Mouse (Mus musculus): ENCODE measurements around the gene Spert. TPM values are rescaled to one million over a fixed set of nuclear protein-coding genes. Genes with fewer than 3 reads are reported as not detected.

Spert gene
- total and polyA plus RNA-seq, 3 experiments: not detected

DNA sequence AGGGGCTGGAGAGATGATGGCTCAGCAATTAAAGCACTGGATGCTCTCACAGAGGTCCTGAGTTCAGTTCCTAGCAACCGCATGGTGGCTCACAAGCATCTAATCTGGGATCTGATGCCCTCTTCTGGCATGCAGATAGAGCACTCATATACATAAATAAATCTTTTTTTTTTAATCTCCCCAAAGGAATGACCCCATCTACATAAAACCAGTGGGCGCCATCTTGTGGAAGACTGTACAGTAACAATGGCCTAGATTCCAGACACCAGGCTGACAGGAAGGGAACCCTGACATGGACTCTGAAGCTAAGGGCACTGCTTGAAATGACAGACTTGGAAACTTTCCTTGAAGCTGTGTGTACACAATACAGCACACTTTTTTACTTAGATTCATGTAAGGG, 47.9 kb upstream of the Spert start:
- no peaks in the 10 kb centered on the region for H3K4me1 ChIP-seq (ENCODE audit: control insufficient read depth in 1 of 2, insufficient read depth in 2 of 2)

DNA sequence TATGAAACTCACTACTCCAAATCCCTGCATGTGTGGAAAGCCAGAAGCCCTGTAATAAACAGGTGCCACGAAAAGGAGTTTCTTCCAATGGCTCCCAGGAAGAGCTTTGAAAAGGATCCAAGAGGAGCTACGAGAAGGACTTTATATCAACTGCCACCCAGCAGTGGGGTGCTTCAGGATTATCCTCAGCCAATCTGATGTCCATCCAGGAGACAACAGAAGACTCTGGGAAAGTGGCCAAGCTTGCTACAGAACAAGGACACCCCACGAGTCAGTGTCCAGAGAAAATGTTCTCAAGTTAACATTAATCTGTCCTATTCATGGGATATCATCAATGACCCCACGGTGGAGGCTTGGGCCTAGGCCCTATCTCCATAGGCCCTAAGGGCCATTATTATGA, 44.7 kb upstream of the Spert start:
- Histone ChIP-seq H3K4me2 (ENCODE audit: insufficient read depth, low read depth, poor library complexity, severe bottlenecking) (no peak overlapping the region), H3K36me3 (replicated peaks in 1 of 2; ENCODE audit: control insufficient read depth in 1 of 2, insufficient read depth in 1 of 2, low read length in 1 of 2) (no peaks in the 10 kb centered on the region), H3K4me3 (replicated peaks in 1 of 3; ENCODE audit: low read depth in 2 of 3, low read length in 2 of 3, poor library complexity in 1 of 3) (no peak overlapping the region), H3K27ac (ENCODE audit: insufficient read depth, low read depth) (no peak overlapping the region), H3K4me1 (ENCODE audit: control insufficient read depth in 1 of 2, insufficient read depth in 2 of 2) (0 out of 4 replicates have a peak, but pooled peaks cover 0 to 4% of the 10 kb centered on the region in 2 experiments), H3K9ac (ENCODE audit: insufficient read depth, low read depth) (no peak overlapping the region), H3K79me2 (replicated peaks; ENCODE audit: control insufficient read depth, extremely low read depth, insufficient read depth, poor library complexity, severe bottlenecking) (no peaks in the 10 kb centered on the region), H3K9me3 (replicated peaks; ENCODE audit: low read length) (no peaks in the 10 kb centered on the region), H3K27me3 (replicated peaks) (no peaks in the 10 kb centered on the region)
- dilution Hi-C loops (cut with MboI; ENCODE audit: extremely low pct_ligation_motif_present, extremely low pct_unique_long_range_greater_than_20kb, low sequenced_read_pairs) (no loop called here), in situ Hi-C loops (cut with MboI; ENCODE audit: low pct_ligation_motif_present, low pct_unique_long_range_greater_than_20kb, low sequenced_read_pairs) (no loop called here)
- no peak for DNase-seq (ENCODE audit: extremely low read depth)
- no peak for TF ChIP-seq RCOR1 (conservative IDR thresholded peaks at IDR 0.05; ENCODE audit: low read depth, low read length)
- TF ChIP-seq MXI1 (IDR thresholded peaks at IDR 0.05; ENCODE audit: low read depth, low read length): no peak

More for the DNA sequence above, 47.9 kb upstream of the Spert start:
- Histone ChIP-seq H3K9me3 (replicated peaks; ENCODE audit: low read length) (peaks cover 3% of the 10 kb centered on the region), H3K79me2 (replicated peaks; ENCODE audit: control insufficient read depth, extremely low read depth, insufficient read depth, poor library complexity, severe bottlenecking) (no peaks in the 10 kb centered on the region), H3K4me2 (ENCODE audit: insufficient read depth, low read depth, poor library complexity, severe bottlenecking) (no peak overlapping the region), H3K4me3 (replicated peaks in 1 of 3; ENCODE audit: low read depth in 2 of 3, low read length in 2 of 3, poor library complexity in 1 of 3) (no peak overlapping the region), H3K27ac (ENCODE audit: insufficient read depth, low read depth) (no peak overlapping the region), H3K9ac (ENCODE audit: insufficient read depth, low read depth) (no peak overlapping the region), H3K27me3 (replicated peaks) (no peaks in the 10 kb centered on the region), H3K36me3 (replicated peaks in 1 of 2; ENCODE audit: control insufficient read depth in 1 of 2, insufficient read depth in 1 of 2, low read length in 1 of 2) (no peaks in the 10 kb centered on the region)
- dilution Hi-C loops (cut with MboI; ENCODE audit: extremely low pct_ligation_motif_present, extremely low pct_unique_long_range_greater_than_20kb, low sequenced_read_pairs): no loop called here
- DNase-seq (ENCODE audit: extremely low read depth): peak; percentile 29
- in situ Hi-C loops (cut with MboI; ENCODE audit: low pct_ligation_motif_present, low pct_unique_long_range_greater_than_20kb, low sequenced_read_pairs): no loop called here
- no peak for TF ChIP-seq TCF12 (IDR thresholded peaks at IDR 0.05; ENCODE audit: low read depth, low read length)
- TF ChIP-seq MEF2A (IDR thresholded peaks at IDR 0.05; ENCODE audit: borderline replicate concordance, low read depth, low read length): no peak
- TF ChIP-seq NRF1 (IDR thresholded peaks at IDR 0.05; ENCODE audit: low read depth, low read length): no peak
- TF ChIP-seq ZC3H11A (IDR thresholded peaks at IDR 0.05; ENCODE audit: low read depth, low read length): no peak
- TF ChIP-seq UBTF (IDR thresholded peaks at IDR 0.05; ENCODE audit: low read depth, low read length): no peak
- no peak for TF ChIP-seq EP300 (IDR thresholded peaks at IDR 0.05; ENCODE audit: low read length)
- TF ChIP-seq JUND (conservative IDR thresholded peaks at IDR 0.05; ENCODE audit: low read depth, low read length): no peak
- no peak for TF ChIP-seq MAX (IDR thresholded peaks at IDR 0.05; ENCODE audit: low read length)
- TF ChIP-seq RAD21 (IDR thresholded peaks at IDR 0.05; ENCODE audit: low read depth, low read length): peak; percentile 49
- TF ChIP-seq GABPA (IDR thresholded peaks at IDR 0.05; ENCODE audit: insufficient replicate concordance, low read depth, low read length): no peak
- no peak for TF ChIP-seq ZMIZ1 (IDR thresholded peaks at IDR 0.05; ENCODE audit: low read depth, low read length)
- TF ChIP-seq POLR2A (IDR thresholded peaks at IDR 0.05; ENCODE audit: low read depth, low read length): no peak
- no peak for TF ChIP-seq SIN3A (IDR thresholded peaks at IDR 0.05; ENCODE audit: low read length)
- no peak for TF ChIP-seq IRF4 (IDR thresholded peaks at IDR 0.05; ENCODE audit: low read depth, low read length)
- TF ChIP-seq RCOR1 (conservative IDR thresholded peaks at IDR 0.05; ENCODE audit: low read depth, low read length): no peak
- TF ChIP-seq ELF1 (IDR thresholded peaks at IDR 0.05; ENCODE audit: low read depth, low read length): no peak
- TF ChIP-seq MYC (IDR thresholded peaks at IDR 0.05; ENCODE audit: low read depth, low read length): no peak
- no peak for TF ChIP-seq USF2 (conservative IDR thresholded peaks at IDR 0.05; ENCODE audit: low read depth, low read length)
- TF ChIP-seq MXI1 (IDR thresholded peaks at IDR 0.05; ENCODE audit: low read depth, low read length): no peak
- TF ChIP-seq E2F4 (IDR thresholded peaks at IDR 0.05; ENCODE audit: insufficient replicate concordance, low read depth, low read length): no peak
- peak; percentile 9 to 60; a peak in 2 of 4 replicates for TF ChIP-seq CTCF (conservative IDR thresholded peaks at IDR 0.05 in 1 of 2, IDR thresholded peaks at IDR 0.05 in 1 of 2; ENCODE audit: low read depth in 2 of 2, low read length in 2 of 2)
- peak; percentile 48; the same call in 1 of the 2 replicates for TF ChIP-seq ZNF384 (IDR thresholded peaks at IDR 0.05; ENCODE audit: low read depth, low read length)
- TF ChIP-seq HCFC1 (IDR thresholded peaks at IDR 0.05; ENCODE audit: low read depth, low read length): no peak
- TF ChIP-seq ZKSCAN1 (IDR thresholded peaks at IDR 0.05; ENCODE audit: borderline replicate concordance, low read depth, low read length): no peak
- no peak for TF ChIP-seq MAFK (IDR thresholded peaks at IDR 0.05; ENCODE audit: insufficient replicate concordance, low read length)
- TF ChIP-seq CHD2 (IDR thresholded peaks at IDR 0.05; ENCODE audit: low read length): no peak
- no peak for TF ChIP-seq JUN (IDR thresholded peaks at IDR 0.05; ENCODE audit: insufficient read depth, low read depth, low read length)
- TF ChIP-seq SMC3 (IDR thresholded peaks at IDR 0.05; ENCODE audit: low read depth, low read length): peak; percentile 44
